Mouse (Mus musculus): Measurements from ENCODE around the gene Rtl8a. TPM values are rescaled to one million over a fixed set of nuclear protein-coding genes. Genes with fewer than 3 reads are reported as not detected.

The Rtl8a gene
- polyA plus RNA-seq, 1 experiment: 83.8 TPM

Other genes with a start within 250 kb of the Rtl8a start
- not detected for gene Etd, start 208.8 kb downstream of the Rtl8a start, polyA plus RNA-seq (2012; fragmentation: generic; extraction: Trizol)
- 3.3 TPM for gene Rtl8c, start 35.6 kb downstream of the Rtl8a start, polyA plus RNA-seq (2012; fragmentation: generic; extraction: Trizol)
- not detected for gene Gm14597, start 34.7 kb downstream of the Rtl8a start, polyA plus RNA-seq (2012; fragmentation: generic; extraction: Trizol)
- 75.5 TPM for gene Rtl8b, start 26.7 kb upstream of the Rtl8a start, polyA plus RNA-seq (2012; fragmentation: generic; extraction: Trizol)
- 0.05 TPM for gene 4930502E18Rik, start 81.1 kb upstream of the Rtl8a start, polyA plus RNA-seq (2012; fragmentation: generic; extraction: Trizol)
- gene 1700013H16Rik, start 114.1 kb upstream of the Rtl8a start, polyA plus RNA-seq (2012; fragmentation: generic; extraction: Trizol): not detected
- 0.06 TPM for gene Zfp36l3, start 132.7 kb upstream of the Rtl8a start, polyA plus RNA-seq (2012; fragmentation: generic; extraction: Trizol)
- gene Xlr, start 154.0 kb upstream of the Rtl8a start, polyA plus RNA-seq (2012; fragmentation: generic; extraction: Trizol): 22.0 TPM